Mouse (Mus musculus) hindbrain, embryonic 14.5 days (tissue): Measurements from ENCODE around the gene Spi1. TPM values are rescaled to one million over a fixed set of nuclear protein-coding genes. Genes with fewer than 3 reads are reported as not detected.

Source experiments
- ATAC-seq: fragments of 200-750 bp; cut with Nextera tagmentation; 2 replicates; pipeline ENCODE4 v1.8.0; 2017; ENCODE audit warnings: moderate number of reproducible peaks, mild to moderate bottlenecking, moderate TSS enrichment, moderate library complexity; ENCODE audit not compliant: low FRiP score
- DNase-seq: peaks from one replicate; pipeline ENCODE4 v3.0.0-alpha.2; 2015; ENCODE audit warnings: low spot score
- H3K27ac ChIP-seq: fragments of 300-500 bp; sonication (generic); 2 replicates; pipeline ENCODE4 v1.5.1; 2014; ENCODE audit warnings: mild to moderate bottlenecking, moderate library complexity
- H3K27me3 ChIP-seq: fragments of 300-500 bp; sonication (generic); 2 replicates; pipeline ENCODE4 v1.6.1; 2014; ENCODE audit warnings: mild to moderate bottlenecking, low read length, mixed read lengths; ENCODE audit not compliant: control insufficient read depth, insufficient read depth
- H3K36me3 ChIP-seq: fragments of 300-500 bp; sonication (generic); replicated peaks from 2 replicates; pipeline ENCODE4 v1.6.1; 2014; ENCODE audit not compliant: control insufficient read depth, insufficient read depth
- H3K4me1 ChIP-seq: fragments of 300-500 bp; sonication (generic); replicated peaks from 2 replicates; pipeline ENCODE4 v1.6.1; 2014; ENCODE audit warnings: antibody characterized with exemption, low read length, mixed read lengths; ENCODE audit not compliant: control insufficient read depth, insufficient read depth
- H3K4me2 ChIP-seq: fragments of 300-500 bp; sonication (generic); replicated peaks from 2 replicates; pipeline ENCODE4 v1.6.1; 2014; ENCODE audit warnings: mild to moderate bottlenecking, moderate library complexity
- H3K4me3 ChIP-seq: fragments of 300-500 bp; sonication (generic); replicated peaks from 2 replicates; pipeline ENCODE4 v1.5.1; 2014; ENCODE audit warnings: mild to moderate bottlenecking, low read length
- H3K9ac ChIP-seq: fragments of 300-500 bp; sonication (generic); 2 replicates; pipeline ENCODE4 v1.6.1; 2014
- H3K9me3 ChIP-seq: fragments of 300-500 bp; sonication (generic); 2 replicates; pipeline ENCODE4 v1.6.1; 2016; ENCODE audit warnings: low read length; ENCODE audit not compliant: control insufficient read depth
- WGBS: fragments of 180-500 bp; shearing (Covaris S2); extraction: QIAGEN DNeasy Blood & Tissue Kit; methylation state at CpG from one replicate; pipeline ENCODE4 v1.1.7; 2014; 5-methylcytosine and 5-hydroxymethylcytosine counted together
- polyA plus RNA-seq: library from polyadenylated mRNA; unstranded; fragments of >200 nt; fragmentation: Nextera tagmentation; extraction: Ambion mirVana; gene quantifications from 2 replicates; pipeline ENCODE4 v1.2.1, GENCODE M21; 2014

The Spi1 gene
- polyA plus RNA-seq, 1 experiment from 2014 or later = 4.1 TPM

- Histone ChIP-seq H3K9ac (no peak overlapping the region), H3K27me3 (no peaks in the 10 kb centered on the region), H3K27ac (no peak overlapping the region), H3K4me2 (no peak overlapping the region), H3K4me3 (no peak overlapping the region), H3K36me3 (no peaks in the 10 kb centered on the region), H3K9me3 (no peaks in the 10 kb centered on the region), H3K4me1 (no peaks in the 10 kb centered on the region)
- ATAC-seq (no peak), DNase-seq (no peak)
- 63% methylated on average over 9 of the region's 9 CpGs for WGBS
Observed at GRCm38 (mm10) chr2:91086392-91087237, 4.4 kb downstream of the Spi1 start.

- 94% methylated on average over 9 of the region's 9 CpGs for whole genome bisulfite sequencing
- H3K4me1 ChIP-seq = no peaks in the 10 kb centered on the region
- ATAC-seq = no peak
Observed at GRCm38 (mm10) chr2:91087453-91087852, 5.3 kb downstream of the Spi1 start.

GRCm38 (mm10) chr2:91088987-91089386 lies 6.8 kb downstream of the Spi1 start:
- H3K4me1 ChIP-seq = no peaks in the 10 kb centered on the region
- no peak overlapping the region for H3K9ac ChIP-seq
- no peak for ATAC-seq
- 86% methylated on average over 9 of the region's 9 CpGs for WGBS
- no peak for DNase-seq
- no peaks in the 10 kb centered on the region for H3K36me3 ChIP-seq
- H3K4me2 ChIP-seq = no peak overlapping the region
- H3K9me3 ChIP-seq = no peaks in the 10 kb centered on the region
- H3K27me3 ChIP-seq = no peaks in the 10 kb centered on the region
- no peak overlapping the region for H3K27ac ChIP-seq
- H3K4me3 ChIP-seq = no peak overlapping the region

More at GRCm38 (mm10) chr2:91087453-91087852, 5.3 kb downstream of the Spi1 start:
- Histone ChIP-seq H3K36me3 (no peaks in the 10 kb centered on the region), H3K27ac (no peak overlapping the region), H3K9ac (no peak overlapping the region), H3K27me3 (no peaks in the 10 kb centered on the region), H3K9me3 (no peaks in the 10 kb centered on the region), H3K4me3 (no peak overlapping the region), H3K4me2 (no peak overlapping the region)
- no peak for DNase-seq

GRCm38 (mm10) chr2:91090208-91090607 lies 8.0 kb downstream of the Spi1 start:
- Histone ChIP-seq H3K27ac (no peak overlapping the region), H3K36me3 (no peaks in the 10 kb centered on the region), H3K9me3 (no peaks in the 10 kb centered on the region), H3K4me3 (no peak overlapping the region), H3K4me2 (no peak overlapping the region), H3K27me3 (no peaks in the 10 kb centered on the region), H3K4me1 (no peaks in the 10 kb centered on the region), H3K9ac (no peak overlapping the region)
- 79% methylated on average over 6 of the region's 6 CpGs for WGBS
- DNase-seq (no peak), ATAC-seq (no peak)

- no peaks in the 10 kb centered on the region for H3K9me3 ChIP-seq
- no peaks in the 10 kb centered on the region for H3K4me1 ChIP-seq
- no peaks in the 10 kb centered on the region for H3K36me3 ChIP-seq
- H3K9ac ChIP-seq = no peak overlapping the region
- no peak overlapping the region for H3K27ac ChIP-seq
- no peaks in the 10 kb centered on the region for H3K27me3 ChIP-seq
- ATAC-seq (no peak), DNase-seq (no peak)
- H3K4me2 ChIP-seq = no peak overlapping the region
- no peak overlapping the region for H3K4me3 ChIP-seq
- WGBS = 79% methylated on average over 6 of the region's 6 CpGs
Observed at GRCm38 (mm10) chr2:91090827-91091226, 8.6 kb downstream of the Spi1 start.

- Histone ChIP-seq H3K9ac (no peak overlapping the region), H3K27ac (no peak overlapping the region), H3K27me3 (no peaks in the 10 kb centered on the region), H3K9me3 (no peaks in the 10 kb centered on the region), H3K36me3 (no peaks in the 10 kb centered on the region), H3K4me1 (no peaks in the 10 kb centered on the region), H3K4me3 (no peak overlapping the region), H3K4me2 (no peak overlapping the region)
- no peak for DNase-seq
- 67% methylated on average over 14 of the region's 14 CpGs for WGBS
- no peak for ATAC-seq
Observed at GRCm38 (mm10) chr2:91096524-91096923, 14.3 kb downstream of the Spi1 start.

- Histone ChIP-seq H3K4me1 (no peaks in the 10 kb centered on the region), H3K9me3 (no peaks in the 10 kb centered on the region), H3K27ac (no peak overlapping the region), H3K4me3 (no peak overlapping the region), H3K9ac (no peak overlapping the region), H3K4me2 (no peak overlapping the region), H3K27me3 (no peaks in the 10 kb centered on the region), H3K36me3 (no peaks in the 10 kb centered on the region)
- 83% methylated on average over 10 of the region's 10 CpGs for WGBS
- ATAC-seq (no peak), DNase-seq (no peak)
Observed at GRCm38 (mm10) chr2:91097015-91097414, 14.8 kb downstream of the Spi1 start.

- DNase-seq (no peak), ATAC-seq (no peak)
- H3K9ac ChIP-seq = no peak overlapping the region
- no peaks in the 10 kb centered on the region for H3K4me1 ChIP-seq
- no peak overlapping the region for H3K27ac ChIP-seq
- H3K27me3 ChIP-seq = no peaks in the 10 kb centered on the region
- no peak overlapping the region for H3K4me2 ChIP-seq
- no peaks in the 10 kb centered on the region for H3K36me3 ChIP-seq
- H3K4me3 ChIP-seq = no peak overlapping the region
- 95% methylated on average over 2 of the region's 2 CpGs for WGBS
- no peaks in the 10 kb centered on the region for H3K9me3 ChIP-seq
Observed at GRCm38 (mm10) chr2:91098156-91098555, 16.0 kb downstream of the Spi1 start.

GRCm38 (mm10) chr2:91101124-91101740 lies 19.0 kb downstream of the Spi1 start:
- ATAC-seq (peak; percentile 83; the same call in 1 of the 2 replicates), DNase-seq (peak; percentile 92)
- H3K4me2 ChIP-seq = no peak overlapping the region
- no peaks in the 10 kb centered on the region for H3K36me3 ChIP-seq
- no peaks in the 10 kb centered on the region for H3K27me3 ChIP-seq
- no peak overlapping the region for H3K27ac ChIP-seq
- no peaks in the 10 kb centered on the region for H3K9me3 ChIP-seq
- H3K4me1 ChIP-seq = no peaks in the 10 kb centered on the region
- WGBS = 8% methylated on average over 7 of the region's 7 CpGs
- H3K9ac ChIP-seq = no peak overlapping the region
- no peak overlapping the region for H3K4me3 ChIP-seq
